Mouse (Mus musculus): ENCODE results near the gene Cox19. TPM values are rescaled to one million over a fixed set of nuclear protein-coding genes. Genes with fewer than 3 reads are reported as not detected.
"Not testable (repeated sequence)": the region's sequence is repeated elsewhere in the genome, so short reads cannot be mapped to it uniquely, and the experiment has no call there.

Gene Cox19
- total RNA-seq (2017) = 10.9 and 17.8 TPM in 2 replicates

- no peak for ATAC-seq (replicated peaks; ENCODE audit: low read depth, poor library complexity, severe bottlenecking)
Measured at GRCm38 (mm10) chr5:139351134-139351533, at the start of gene Cox19. Gene Cox19, minus strand, starts transcription at chr5:139351418.

DNA sequence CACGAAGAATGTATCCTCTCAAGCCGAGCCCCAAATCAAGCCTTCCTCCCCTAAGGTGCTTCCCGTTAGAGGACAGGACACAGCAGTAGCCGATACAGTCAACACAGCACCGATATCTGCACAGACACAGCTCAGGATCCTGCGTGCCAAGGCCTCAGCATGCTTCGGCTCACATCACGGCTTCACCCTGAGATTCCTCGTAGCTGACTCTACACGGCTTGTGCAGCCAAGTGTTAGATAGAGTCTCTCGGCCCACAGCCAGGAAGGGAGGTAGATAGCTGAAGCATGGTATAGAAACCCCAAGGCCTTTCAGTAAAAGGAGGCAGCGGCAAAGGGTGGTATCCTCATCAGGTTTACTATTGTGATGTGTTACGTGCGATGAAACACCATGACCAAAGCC, 48.8 kb upstream of the Cox19 start:
- ATAC-seq (replicated peaks; ENCODE audit: low read depth, poor library complexity, severe bottlenecking) = no peak

- 0 out of 2 replicates have a peak, but pooled peaks have one; percentile 1 for ATAC-seq (replicated peaks; ENCODE audit: low read depth, poor library complexity, severe bottlenecking)
Measured at GRCm38 (mm10) chr5:139398786-139399185, 47.6 kb upstream of the Cox19 start.

GRCm38 (mm10) chr5:139397959-139398753, 46.9 kb upstream of the Cox19 start:
- ATAC-seq (replicated peaks; ENCODE audit: low read depth, poor library complexity, severe bottlenecking) = peak; percentile 87

GRCm38 (mm10) chr5:139397359-139397916, 46.2 kb upstream of the Cox19 start:
- ATAC-seq (replicated peaks; ENCODE audit: low read depth, poor library complexity, severe bottlenecking) = no peak

GRCm38 (mm10) chr5:139395528-139395927, 44.3 kb upstream of the Cox19 start:
- no peak for ATAC-seq (replicated peaks; ENCODE audit: low read depth, poor library complexity, severe bottlenecking)

- no peak for ATAC-seq (replicated peaks; ENCODE audit: low read depth, poor library complexity, severe bottlenecking)
Measured at GRCm38 (mm10) chr5:139394399-139394798, 43.2 kb upstream of the Cox19 start.

GRCm38 (mm10) chr5:139393197-139393588, 42.0 kb upstream of the Cox19 start:
- ATAC-seq (replicated peaks; ENCODE audit: low read depth, poor library complexity, severe bottlenecking) = no peak

- ATAC-seq (replicated peaks; ENCODE audit: low read depth, poor library complexity, severe bottlenecking) = no peak
Measured at GRCm38 (mm10) chr5:139392219-139393196, 41.3 kb upstream of the Cox19 start.

DNA sequence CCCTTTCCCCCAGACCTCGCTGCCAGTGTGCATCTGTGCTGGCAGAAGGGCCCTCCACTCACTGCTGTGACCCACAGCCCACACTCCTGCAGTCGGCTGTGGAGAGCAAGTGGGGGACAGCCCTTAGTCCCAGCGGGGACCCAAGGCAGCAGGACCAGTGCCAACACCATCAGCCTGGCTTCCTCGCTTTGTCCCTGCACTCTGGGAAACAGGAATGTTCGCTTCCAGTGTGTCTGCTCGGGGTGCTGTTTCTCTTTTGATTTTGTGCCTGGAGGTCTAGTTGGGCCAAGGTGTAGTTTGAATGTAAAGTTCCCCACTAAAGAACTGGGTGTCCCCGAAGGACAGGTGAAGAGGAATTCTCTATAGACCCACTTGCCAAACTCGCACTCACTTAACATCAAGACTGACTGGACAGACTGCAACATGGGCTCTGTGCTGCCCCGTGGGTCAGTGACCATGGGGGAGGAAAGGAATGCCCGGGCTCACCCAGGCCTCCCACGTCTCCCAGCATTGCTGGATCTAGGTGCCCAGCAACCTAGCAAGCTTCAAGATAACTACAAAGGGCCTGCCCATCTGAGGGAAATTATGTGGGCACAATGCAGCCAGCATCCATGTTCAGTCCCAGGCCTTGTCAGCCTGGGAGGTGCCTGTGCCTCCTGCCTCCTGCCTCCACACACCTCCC, 40.2 kb upstream of the Cox19 start:
- no peak for ATAC-seq (replicated peaks; ENCODE audit: low read depth, poor library complexity, severe bottlenecking)

DNA sequence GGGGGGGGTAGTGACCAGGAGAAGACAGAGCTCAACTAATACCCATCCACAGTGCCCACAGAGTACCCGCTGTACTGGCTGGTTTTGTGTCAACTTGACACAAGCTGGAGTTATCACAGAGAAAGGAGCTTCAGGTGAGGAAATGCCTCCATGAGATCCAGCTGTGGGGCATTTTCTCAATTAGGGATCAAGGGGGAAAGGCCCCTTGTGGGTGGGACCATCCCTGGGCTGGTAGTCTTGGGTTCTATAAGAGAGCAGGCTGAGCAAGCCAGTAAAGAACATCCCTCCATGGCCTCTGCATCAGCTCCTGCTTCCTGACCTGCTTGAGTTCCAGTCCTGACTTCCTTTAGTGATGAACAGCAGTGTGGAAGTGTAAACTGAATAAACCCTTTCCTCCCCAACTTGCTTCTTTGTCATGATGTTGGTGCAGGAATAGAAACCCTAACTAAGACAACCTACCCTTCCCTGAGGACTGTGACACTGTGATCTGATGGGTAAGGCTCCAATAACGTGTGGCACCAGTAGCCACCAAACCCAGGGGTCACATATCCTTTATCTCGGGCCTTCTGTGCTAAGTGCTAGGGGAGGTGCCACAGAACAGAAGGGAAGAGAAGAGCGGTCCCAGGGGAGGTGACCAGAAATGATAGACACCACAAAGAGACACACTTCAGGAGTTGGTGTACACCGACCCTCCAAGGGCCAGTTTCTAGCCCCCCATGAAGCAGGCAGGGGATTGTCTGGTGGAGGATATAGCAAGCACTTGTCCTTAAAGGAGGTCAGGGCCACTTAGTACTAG, 39.3 kb upstream of the Cox19 start:
- ATAC-seq (replicated peaks; ENCODE audit: low read depth, poor library complexity, severe bottlenecking) = not testable (repeated sequence)

GRCm38 (mm10) chr5:139389676-139390061, 38.5 kb upstream of the Cox19 start:
- peak; percentile 21 for ATAC-seq (replicated peaks; ENCODE audit: low read depth, poor library complexity, severe bottlenecking)

DNA sequence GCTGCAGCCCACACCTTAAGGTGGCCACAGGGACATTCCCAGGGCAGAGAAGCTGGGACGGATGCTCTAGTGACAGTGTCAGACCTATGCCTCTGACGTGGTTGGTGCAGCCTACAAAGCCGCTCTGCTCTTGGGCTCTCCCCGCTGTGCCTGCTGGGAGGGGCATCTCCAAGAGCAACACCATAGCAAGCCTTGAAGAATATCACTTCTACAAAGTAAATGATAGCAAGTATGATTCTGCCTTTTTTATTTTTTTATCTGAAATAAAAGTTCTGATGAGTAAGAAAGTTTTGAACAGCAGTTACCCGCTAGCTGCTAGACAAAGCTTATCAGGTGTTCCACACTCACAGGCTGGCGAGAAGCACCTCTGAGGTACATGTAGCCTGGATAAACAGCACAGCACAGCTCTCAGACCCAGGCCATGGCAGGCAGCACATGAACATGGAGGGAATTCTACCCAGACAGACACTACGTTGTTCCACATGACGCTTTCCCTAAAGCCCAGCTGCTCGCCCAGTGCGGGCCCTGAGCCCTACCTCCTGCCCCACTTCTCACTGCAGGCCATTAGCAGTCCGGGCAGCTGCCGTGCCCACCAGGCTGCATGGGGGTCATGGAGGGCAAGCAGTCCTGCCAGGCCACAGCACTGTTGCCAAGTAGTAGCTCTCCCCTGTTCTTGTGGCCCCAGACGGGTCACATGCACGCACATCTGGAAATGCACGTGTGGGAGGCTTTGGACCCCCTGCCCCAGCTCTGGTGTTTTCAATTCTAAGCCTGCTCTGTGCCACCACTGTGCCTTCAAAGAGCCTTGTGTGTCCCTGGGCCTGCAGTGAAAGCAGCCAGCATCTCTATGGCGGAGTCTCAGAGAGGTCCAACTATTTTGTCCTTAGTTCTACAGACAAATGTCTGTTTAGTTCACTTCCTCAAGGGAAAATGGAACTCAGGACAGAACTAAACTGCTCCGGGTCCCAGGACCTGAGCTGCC, 37.8 kb upstream of the Cox19 start:
- peak; percentile 34 for ATAC-seq (replicated peaks; ENCODE audit: low read depth, poor library complexity, severe bottlenecking)

- ATAC-seq (replicated peaks; ENCODE audit: low read depth, poor library complexity, severe bottlenecking) = no peak
Measured at GRCm38 (mm10) chr5:139388195-139388570, 37.0 kb upstream of the Cox19 start.

DNA sequence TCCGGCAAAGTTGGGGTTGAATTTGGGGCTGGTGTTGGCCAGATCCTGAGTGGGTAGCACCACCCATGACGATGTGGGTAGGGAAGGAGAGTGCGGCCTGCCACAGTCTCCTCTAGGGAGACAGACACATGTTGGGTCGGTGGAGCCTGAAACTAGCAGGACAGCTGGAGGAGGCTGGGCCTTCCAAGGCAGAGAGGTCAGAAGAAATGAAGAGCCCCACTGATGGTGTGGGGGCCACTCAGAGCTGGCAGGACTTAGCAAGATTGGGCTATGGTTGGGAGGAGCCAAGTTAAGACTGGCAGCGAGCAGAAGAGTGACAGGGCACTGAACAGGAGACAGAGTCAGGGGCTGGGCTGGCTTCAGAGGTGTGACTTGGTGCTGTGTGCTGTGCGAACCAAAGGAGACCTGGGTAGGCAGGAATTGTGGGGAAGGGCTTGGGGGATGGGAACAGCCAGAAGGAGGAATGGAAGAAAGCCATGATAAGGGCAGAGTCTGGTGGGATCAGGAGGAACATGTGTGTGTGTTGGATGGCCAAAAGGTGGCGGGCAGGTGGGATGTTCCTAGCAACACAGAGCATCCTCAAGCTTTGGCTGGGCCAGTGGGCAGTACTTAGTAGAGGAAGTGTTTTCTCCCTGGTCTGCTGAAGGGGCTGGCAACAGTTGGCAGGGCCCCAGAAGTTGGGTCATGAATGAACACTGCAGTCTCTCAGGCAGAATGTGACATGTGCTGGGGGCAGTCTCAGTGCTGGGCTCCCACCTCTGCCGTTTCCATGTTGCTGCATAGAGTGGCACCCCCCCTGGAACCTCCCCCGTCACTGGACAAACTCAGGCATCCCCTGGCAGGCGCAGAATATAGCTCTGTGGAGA, 36.3 kb upstream of the Cox19 start:
- ATAC-seq (replicated peaks; ENCODE audit: low read depth, poor library complexity, severe bottlenecking) = no peak

DNA sequence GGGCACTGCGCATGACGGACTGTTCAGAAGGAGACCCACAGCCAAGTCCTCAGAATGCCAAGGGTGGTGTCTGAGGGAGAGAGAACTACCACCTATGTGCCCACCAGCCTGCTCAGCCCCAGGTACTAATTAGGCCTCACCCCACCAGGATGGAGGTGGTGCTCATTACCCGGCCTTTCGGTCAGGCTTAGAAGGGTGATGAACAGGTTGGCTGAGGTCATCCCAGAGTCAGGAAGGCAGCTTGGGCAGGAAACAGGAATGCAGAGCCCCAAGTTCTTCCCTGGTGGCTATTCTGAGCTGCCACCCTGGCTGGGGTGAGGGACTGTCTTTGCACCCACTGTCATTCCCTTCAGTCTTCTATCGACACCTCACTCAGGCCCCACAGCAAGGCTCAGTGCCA, 34.8 kb upstream of the Cox19 start:
- no peak for ATAC-seq (replicated peaks; ENCODE audit: low read depth, poor library complexity, severe bottlenecking)

DNA sequence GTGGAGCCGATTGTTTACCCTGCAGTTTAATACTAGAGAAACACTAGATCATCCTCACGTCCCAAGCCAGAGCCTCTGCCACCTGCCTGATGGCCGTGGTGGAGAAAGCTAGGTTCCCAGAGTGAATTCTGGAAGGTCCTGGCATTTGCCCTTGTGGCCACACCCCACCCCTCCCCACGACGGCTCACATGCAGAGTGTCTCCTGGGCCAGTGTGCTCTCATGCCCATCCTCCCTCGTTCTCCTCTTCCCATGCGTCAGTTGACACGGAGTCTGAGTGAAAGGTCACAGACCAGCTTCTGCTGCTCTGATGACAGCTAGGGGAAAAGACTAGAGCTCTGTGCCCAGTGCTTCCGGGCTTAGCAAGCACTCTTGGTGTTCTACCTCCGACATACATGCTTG, 33.3 kb upstream of the Cox19 start:
- no peak for ATAC-seq (replicated peaks; ENCODE audit: low read depth, poor library complexity, severe bottlenecking)

All from common myeloid progenitor, adult 5-6 weeks (primary cell).